Mouse (Mus musculus) liver, adult 2 months (tissue): ENCODE data around the gene Slc23a2.

ENCODE experiments used
- CTCF ChIP-seq: fragments of 200-500 bp; IDR thresholded peaks from 2 replicates; pipeline ENCODE4 v1.5.1; 2011; ENCODE audit warnings: low read depth, low read length, control low read depth
- POLR2A ChIP-seq: fragments of 200-500 bp; IDR thresholded peaks from 2 replicates; pipeline ENCODE4 v1.6.1; 2011; ENCODE audit warnings: low read length, control low read depth; ENCODE audit not compliant: insufficient read depth; ENCODE audit errors: extremely low read depth

GRCm38 (mm10) chr2:132092722-132093121 is 52.2 kb downstream of the Slc23a2 start:
- no peak for TF ChIP-seq POLR2A
- TF ChIP-seq CTCF: no peak
